Mouse (Mus musculus) R1 (cell line): Measurements from ENCODE around the gene Dnah7b.
"Not testable (repeated sequence)": the region's sequence is repeated elsewhere in the genome, so short reads cannot be mapped to it uniquely, and the experiment has no call there.

ENCODE experiments used
- DNase-seq: peaks from one replicate; pipeline ENCODE4 v3.0.0-alpha.2; 2018; ENCODE audit warnings: low read depth, low spot score

The Dnah7b gene

DNA sequence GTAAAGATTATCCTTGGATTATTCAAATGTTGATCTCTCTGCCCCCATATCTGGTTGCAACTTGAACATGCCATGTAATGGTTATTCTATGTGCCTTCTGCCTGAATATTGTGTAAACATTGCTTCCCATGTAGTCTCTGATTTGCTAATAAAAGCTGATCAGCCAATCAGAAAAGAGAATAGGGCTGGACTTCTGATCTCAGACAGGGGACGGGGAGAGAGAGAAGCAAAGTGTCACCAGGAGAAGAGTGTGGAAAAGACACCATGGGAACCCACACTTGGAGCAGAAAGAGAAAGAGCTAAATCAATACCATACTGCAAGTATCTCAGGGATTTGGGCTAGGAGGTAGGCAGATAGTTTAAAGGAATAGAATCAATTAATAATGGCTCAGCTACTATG lies at the start of gene Dnah7b:
Gene Dnah7b (plus strand): TSS at position 301 of the 400 bp plus-strand sequence.
- DNase-seq: no peak

DNA sequence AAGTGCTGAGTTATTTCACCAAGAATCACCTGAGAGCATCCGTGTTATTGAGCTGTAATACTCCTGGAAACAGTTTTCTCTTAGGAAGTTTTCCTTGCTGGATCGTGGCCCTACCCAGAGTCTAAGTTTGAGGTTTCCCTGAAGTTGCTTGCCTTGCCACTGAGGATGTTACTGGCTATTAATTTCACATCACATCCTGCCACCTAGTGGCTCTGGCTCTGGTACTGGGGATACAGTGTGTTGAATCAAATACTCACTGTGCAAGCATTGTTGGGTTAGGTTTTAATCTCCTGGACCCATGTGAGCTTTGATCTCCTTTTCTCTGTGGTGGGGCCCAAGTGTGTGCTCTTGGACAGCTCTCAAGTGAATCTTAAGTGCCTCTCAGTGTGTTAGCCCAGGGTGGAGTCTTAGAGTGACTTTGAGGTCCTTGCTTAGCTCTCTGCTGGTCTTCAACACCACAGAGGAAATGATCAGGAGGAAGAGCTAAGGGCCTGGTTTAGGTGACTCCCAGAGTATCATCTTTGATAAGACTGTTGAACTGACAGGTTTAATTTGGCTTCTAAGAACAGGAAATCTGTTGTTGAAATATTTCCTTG lies 47.6 kb upstream of the Dnah7b start:
- peak; percentile 8 for DNase-seq

- peak; percentile 18 for DNase-seq
Observed at GRCm38 (mm10) chr1:46022262-46022661, 43.9 kb upstream of the Dnah7b start.

- DNase-seq: no peak
Observed at GRCm38 (mm10) chr1:46031993-46032555, 34.0 kb upstream of the Dnah7b start.

- DNase-seq: no peak
Observed at GRCm38 (mm10) chr1:46048188-46048587, 17.9 kb upstream of the Dnah7b start.

- DNase-seq: peak; percentile 69
Observed at GRCm38 (mm10) chr1:46066484-46067251, 553 bp downstream of the Dnah7b start.

GRCm38 (mm10) chr1:46068787-46069186 lies 2.7 kb downstream of the Dnah7b start:
- not testable (repeated sequence) for DNase-seq

DNA sequence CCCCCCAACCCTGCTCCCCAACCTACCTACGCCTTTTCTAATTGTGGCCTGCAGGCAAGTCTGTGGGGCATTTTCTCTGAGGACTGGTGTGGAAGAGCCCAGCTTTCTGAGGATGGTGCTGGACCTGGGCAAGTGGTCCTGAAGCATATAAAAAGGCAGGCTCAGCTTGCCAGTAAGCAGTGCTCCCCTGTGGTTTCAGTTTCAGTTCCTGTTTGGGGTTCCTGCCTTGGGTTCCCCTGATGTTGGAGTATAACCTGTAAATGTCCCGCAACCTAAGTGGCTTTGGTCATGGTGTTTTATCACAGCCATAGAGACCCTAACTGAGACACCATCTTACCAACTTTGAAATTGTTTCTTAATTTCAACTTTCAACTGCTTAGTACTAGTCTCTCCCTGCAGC lies 11.8 kb downstream of the Dnah7b start:
- no peak for DNase-seq

DNA sequence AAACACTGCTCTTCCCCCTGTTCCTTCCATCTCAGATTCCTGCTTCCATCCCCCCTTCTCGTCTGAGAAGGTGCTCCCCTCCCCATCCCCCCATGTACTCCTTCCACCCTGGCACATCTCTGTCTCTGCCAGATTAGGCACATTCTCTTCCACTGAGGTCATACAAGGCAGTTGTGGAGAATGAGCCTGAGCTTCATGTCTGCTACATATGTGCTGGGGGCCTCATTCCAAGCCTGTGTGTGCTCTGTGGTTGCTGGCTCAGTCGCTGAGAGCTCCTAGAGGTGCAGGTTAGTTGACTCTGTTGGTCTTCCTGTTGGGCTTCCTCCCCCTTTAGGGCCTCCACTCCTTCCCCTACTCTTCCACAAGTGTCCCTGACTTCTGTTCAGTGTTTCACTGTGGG lies 34.4 kb downstream of the Dnah7b start:
- no peak for DNase-seq

DNA sequence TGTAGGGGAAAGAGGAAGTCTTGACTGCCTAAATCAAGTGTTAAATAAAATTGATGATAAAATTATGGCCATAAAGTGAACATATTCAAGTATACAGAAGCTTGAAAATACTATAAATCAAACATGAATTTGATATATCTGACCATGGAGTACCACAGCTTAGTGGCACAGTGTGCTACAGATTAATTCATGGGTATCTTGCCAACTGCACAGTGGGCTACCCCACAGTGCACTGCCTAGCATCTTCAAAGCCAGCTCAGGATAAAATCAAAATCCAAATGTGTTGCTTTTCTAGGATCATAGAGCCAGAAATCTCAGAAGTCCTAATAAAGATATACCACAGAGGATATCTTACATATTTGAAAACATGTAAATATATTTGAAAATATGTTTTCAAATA lies 46.5 kb downstream of the Dnah7b start:
- DNase-seq: not testable (repeated sequence)

GRCm38 (mm10) chr1:46117179-46117578 lies 51.1 kb downstream of the Dnah7b start:
- DNase-seq: peak; percentile 65

DNA sequence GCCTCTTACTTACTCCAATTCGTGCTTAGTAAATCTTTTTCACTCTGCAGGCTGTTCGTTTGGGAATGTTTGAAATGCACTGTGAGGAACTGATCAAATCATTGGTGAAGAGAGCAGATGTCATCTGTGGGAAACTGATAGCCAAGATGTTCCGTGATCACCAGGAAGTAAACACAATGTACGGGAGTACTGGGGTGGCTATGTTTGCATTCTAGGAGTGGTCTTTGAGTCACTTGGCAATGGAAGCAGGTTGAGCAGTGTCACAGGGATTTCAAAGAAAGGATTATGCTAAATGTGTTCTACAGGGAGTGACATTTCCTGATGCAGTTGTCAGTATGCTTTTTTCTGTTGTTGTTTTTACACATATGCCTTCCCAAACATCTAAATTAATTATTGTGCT lies 61.9 kb downstream of the Dnah7b start:
- DNase-seq: peak; percentile 6

DNA sequence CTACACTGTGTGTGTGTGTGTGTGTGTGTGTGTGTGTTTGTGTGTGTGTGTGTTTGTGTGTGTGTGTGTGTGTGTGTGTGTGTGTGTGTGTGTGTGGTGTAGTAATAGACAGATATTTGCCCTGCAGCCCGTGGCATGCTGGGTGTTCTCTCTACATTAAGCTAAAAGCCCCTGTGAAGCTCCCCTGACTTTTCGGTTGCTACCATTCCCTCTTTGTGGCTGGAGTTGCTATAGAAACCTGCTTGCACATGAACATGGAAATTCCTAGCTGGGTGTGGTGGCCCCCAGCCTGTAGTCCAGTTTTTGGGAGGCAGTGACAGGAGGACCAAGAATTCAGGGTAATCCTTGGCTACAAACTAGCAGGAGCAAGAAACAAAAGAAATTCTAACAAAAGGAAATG lies 130.7 kb downstream of the Dnah7b start:
- DNase-seq: peak; percentile 6

GRCm38 (mm10) chr1:46201169-46201568 lies 135.1 kb downstream of the Dnah7b start:
- DNase-seq: not testable (repeated sequence)

DNA sequence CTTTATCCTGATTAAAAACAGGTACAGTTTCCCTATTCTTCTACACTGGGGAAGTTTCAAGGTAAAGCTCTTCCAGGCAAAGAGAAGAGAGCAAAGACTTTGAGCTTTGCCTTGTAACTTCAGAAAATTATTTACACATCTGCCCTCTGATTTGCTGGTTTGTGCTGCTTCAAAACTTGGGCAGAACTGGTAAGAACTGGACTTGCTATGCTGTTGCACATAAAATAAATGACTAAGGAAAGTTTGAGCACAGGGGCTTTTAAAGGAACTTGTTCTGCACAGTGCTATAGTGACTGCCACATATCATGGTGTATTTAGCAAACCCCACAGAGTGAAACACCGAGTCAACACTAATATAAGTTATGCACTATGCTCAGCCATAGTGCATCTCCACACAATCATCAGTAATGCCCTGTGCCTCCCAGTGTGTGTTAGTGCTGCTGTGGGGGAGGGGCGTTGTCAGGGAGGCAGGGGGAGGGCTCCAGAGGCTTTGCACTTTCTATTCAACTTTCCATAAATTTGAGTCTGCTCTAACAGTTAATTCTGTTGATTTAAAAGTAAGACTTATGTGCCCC lies 144.0 kb downstream of the Dnah7b start:
- DNase-seq: not testable (repeated sequence)

DNA sequence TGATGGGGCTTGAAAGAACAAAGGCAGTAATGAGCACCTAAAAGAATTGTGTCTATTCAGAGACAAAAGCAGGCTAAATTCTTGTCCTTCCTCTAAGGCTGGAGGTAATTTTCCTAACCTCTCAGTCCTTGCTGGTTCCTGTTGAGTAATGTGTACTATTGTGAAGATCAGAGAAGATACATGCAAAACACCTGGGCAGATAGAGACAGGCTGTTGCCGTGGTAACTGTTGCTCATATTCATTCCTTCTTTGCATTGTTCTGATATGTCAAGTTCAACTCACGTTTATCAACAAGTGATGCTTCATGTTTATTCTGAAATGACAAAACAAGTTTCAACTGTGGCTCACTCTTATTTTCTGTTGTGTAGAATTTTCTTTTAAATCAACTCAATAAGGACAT lies 156.6 kb downstream of the Dnah7b start:
- DNase-seq: not testable (repeated sequence)

DNA sequence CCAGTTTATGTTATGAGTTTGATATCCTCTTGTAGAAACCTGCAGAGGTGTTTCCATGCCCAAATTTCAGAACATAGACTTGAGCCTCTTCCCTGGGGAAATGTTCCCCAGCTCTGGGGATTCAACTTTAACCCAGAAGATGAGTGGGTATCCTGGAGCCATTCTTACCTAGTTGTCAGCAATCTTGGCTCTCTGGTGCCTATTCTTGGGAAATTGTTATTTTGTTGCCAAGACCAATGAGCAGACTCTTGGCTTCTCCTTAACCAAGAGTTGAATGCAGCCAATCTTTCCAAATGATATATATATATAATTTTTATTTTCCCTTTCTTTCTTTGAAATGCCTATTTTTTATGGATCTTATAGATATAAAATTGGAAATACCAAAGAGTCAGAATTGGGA lies 160.0 kb downstream of the Dnah7b start:
- DNase-seq: not testable (repeated sequence)

DNA sequence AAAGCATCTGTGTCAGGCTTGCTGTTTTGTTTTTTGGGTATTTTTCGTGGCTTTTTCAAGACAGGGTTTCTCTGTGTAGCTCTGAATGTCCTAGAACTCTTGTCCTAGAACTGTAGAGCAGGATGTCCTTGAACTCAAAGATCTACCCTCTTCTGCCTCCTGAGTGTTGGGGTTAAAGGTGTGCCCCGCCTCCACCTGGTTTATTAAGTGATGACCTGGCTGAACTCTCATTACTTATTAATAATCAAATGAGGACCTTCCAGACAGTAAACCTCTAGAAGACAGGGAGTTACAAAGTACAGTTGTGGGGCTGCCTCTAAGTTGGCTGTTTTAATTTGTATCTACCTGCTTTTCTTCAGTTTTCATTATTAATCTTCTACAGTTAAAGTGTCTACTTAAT lies 202.7 kb downstream of the Dnah7b start:
- not testable (repeated sequence) for DNase-seq

DNA sequence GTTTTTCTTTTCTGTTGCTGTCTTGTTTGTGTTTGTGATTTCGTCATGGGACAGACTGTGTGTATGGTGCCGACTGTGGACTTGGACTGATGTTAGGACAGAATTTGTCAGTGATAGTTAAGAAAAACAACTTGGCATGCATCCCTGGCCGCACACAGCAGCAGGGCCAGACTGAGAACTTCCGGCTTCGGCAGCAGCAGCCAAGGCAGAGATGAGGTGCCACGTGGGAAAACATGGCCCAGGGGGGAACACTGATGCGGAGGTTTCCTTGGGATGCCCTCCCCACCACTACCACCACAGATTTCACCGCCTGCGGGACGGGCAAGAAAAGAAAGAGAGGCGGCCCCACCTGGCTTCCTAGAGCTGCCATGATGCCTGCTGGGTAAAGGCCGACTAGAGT lies 205.8 kb downstream of the Dnah7b start:
- no peak for DNase-seq

- not testable (repeated sequence) for DNase-seq
Observed at GRCm38 (mm10) chr1:46278057-46278910, 212.2 kb downstream of the Dnah7b start.

DNA sequence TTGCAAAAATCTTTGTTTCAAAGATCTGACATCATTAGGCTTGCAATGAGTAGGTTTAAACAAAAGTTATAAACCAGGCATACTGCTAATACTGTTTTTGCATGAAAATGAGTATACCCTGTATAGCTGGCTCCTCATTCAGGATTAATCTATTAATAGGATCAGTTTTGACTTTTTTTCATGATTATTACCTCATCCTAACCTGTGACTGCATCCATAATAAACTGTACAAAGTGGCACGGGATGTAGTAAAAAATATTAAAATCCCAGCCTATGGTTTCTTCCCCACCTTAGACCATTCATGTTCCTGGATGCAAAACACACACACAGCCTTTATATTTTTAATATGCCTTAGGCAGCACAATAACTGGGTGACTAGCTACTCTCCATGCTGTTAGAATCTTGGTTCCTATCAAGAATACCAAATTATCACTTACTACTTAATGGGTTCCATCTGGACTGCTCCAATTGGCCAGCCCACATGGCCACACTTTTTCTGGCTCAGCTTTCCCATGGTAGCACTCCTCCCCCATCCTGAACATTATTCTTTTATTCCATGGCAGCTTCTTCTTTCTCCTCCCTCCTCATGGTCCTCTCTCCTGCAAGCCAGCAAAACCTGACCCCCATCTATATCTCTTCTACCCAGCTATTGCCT lies 212.9 kb downstream of the Dnah7b start:
- not testable (repeated sequence) for DNase-seq
